ENCODE assay signal across 9 mouse cellular contexts in the genomic region with DNA sequence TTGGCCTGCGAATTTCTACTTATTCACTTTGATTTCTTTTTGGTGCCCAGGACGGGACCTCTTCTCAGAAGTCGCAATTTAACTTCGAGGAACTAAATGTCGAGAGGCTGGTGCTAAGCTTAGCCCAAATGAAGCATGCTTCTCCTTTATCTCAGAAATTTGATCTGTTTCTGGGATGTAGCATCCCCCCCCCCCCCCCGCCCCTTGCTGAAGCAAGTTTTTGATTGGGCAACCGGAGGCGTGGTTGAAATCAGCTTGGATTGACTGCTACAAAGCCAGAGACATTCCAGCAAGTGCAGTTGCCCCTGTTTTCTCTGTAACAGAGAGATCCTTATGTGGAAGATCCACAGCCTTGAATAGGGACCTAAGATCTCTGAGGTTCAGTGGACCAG. TPM values are rescaled to one million over a fixed set of nuclear protein-coding genes. Genes with fewer than 3 reads are reported as not detected.
A peak's percentile ranks its signal among the peaks of the same experiment; 100 is the strongest.
DNase-seq lines count a peak whose midpoint lies in the region; ATAC-seq lines count a peak whose summit lies in the region.
"Had no signal": no experiment of that assay in that cellular context is flagged by ENCODE, and none has a peak within 500 bp of the region (broad histone marks: within the 10 kb centered on the region; RNA-seq: fewer than 3 reads in every experiment).

No protein-coding gene starts in this region.

- no peaks in the 10 kb centered on the region for H3K27me3 ChIP-seq in kidney, embryonic 16.5 days (ENCODE audit: insufficient read depth, low read length)
- H3K27me3 ChIP-seq in embryonic facial prominence, embryonic 13.5 days, result no peaks in the 10 kb centered on the region
- H3K27me3 ChIP-seq in limb, embryonic 11.5 days (ENCODE audit: control insufficient read depth, insufficient read depth, low read length), result no peaks in the 10 kb centered on the region
- H3K27me3 ChIP-seq: Patski had no signal

- H3K27ac ChIP-seq in kidney, embryonic 16.5 days (ENCODE audit: low read length), result peak overlapping the region; percentile 49; the same call in 1 of the 2 replicates
- no peak overlapping the region for H3K27ac ChIP-seq in embryonic facial prominence, embryonic 13.5 days
- 0 out of 2 replicates have a peak overlapping the region, but pooled peaks have one; percentile 42 for H3K27ac ChIP-seq in limb, embryonic 11.5 days (replicated peaks; ENCODE audit: low read depth, low read length)

- peak overlapping the region; percentile 49 for H3K4me2 ChIP-seq in kidney, embryonic 16.5 days (replicated peaks; ENCODE audit: low read depth, low read length)
- peak overlapping the region; percentile 46 for H3K4me2 ChIP-seq in embryonic facial prominence, embryonic 13.5 days
- peak overlapping the region; percentile 32; the same call in 1 of the 2 replicates for H3K4me2 ChIP-seq in limb, embryonic 11.5 days (ENCODE audit: low read depth, severe bottlenecking)

- H3K4me1 ChIP-seq in kidney, embryonic 16.5 days (ENCODE audit: insufficient read depth, low read length), result 0 out of 2 replicates have a peak, but pooled peaks cover 3% of the 10 kb centered on the region
- peaks cover 9% of the 10 kb centered on the region; the same call in 1 of the 2 replicates for H3K4me1 ChIP-seq in embryonic facial prominence, embryonic 13.5 days
- no peaks in the 10 kb centered on the region for H3K4me1 ChIP-seq in limb, embryonic 11.5 days (ENCODE audit: control insufficient read depth, insufficient read depth, low read length)

- WGBS in kidney, embryonic 16.5 days, result 29% methylated on average over 8 of the region's 8 CpGs
- 24% methylated on average over 8 of the region's 8 CpGs for WGBS in embryonic facial prominence, embryonic 13.5 days
- WGBS in limb, embryonic 11.5 days, result 35% methylated on average over 7 of the region's 8 CpGs

- peak overlapping the region; percentile 61 for H3K9ac ChIP-seq in kidney, embryonic 16.5 days (replicated peaks; ENCODE audit: low read length)
- peak overlapping the region; percentile 51 for H3K9ac ChIP-seq in embryonic facial prominence, embryonic 13.5 days
- peak overlapping the region; percentile 8; the same call in 1 of the 2 replicates for H3K9ac ChIP-seq in limb, embryonic 11.5 days (ENCODE audit: low read length)

- ATAC-seq in kidney, embryonic 16.5 days (ENCODE audit: low FRiP score, low TSS enrichment), result no peak
- ATAC-seq in embryonic facial prominence, embryonic 13.5 days (ENCODE audit: insufficient number of reproducible peaks, insufficient read depth, low FRiP score, low TSS enrichment, low read depth), result no peak
- no peak for ATAC-seq in limb, embryonic 11.5 days (ENCODE audit: insufficient number of reproducible peaks, low FRiP score, low TSS enrichment, low read depth)
- ATAC-seq: Patski had no signal

- H3K36me3 ChIP-seq in kidney, embryonic 16.5 days (ENCODE audit: insufficient read depth, low read length), result peaks cover 39% of the 10 kb centered on the region
- peaks cover 61% of the 10 kb centered on the region for H3K36me3 ChIP-seq in embryonic facial prominence, embryonic 13.5 days
- peaks cover 7% of the 10 kb centered on the region; the same call in 1 of the 2 replicates for H3K36me3 ChIP-seq in limb, embryonic 11.5 days (ENCODE audit: control insufficient read depth, insufficient read depth, low read length)

- peak overlapping the region; percentile 34 for H3K4me3 ChIP-seq in kidney, embryonic 16.5 days (ENCODE audit: low read length)
- peak overlapping the region; percentile 25 for H3K4me3 ChIP-seq in embryonic facial prominence, embryonic 13.5 days
- no peak overlapping the region for H3K4me3 ChIP-seq in limb, embryonic 11.5 days (ENCODE audit: low read depth, low read length)

- no peaks in the 10 kb centered on the region for H3K9me3 ChIP-seq in kidney, embryonic 16.5 days (ENCODE audit: low read length)
- H3K9me3 ChIP-seq in embryonic facial prominence, embryonic 13.5 days, result no peaks in the 10 kb centered on the region
- no peaks in the 10 kb centered on the region for H3K9me3 ChIP-seq in limb, embryonic 11.5 days (ENCODE audit: control insufficient read depth, low read length)

- DNase-seq in kidney, adult 18-20 months, result no peak
- peak; percentile 28 for DNase-seq in limb, embryonic 11.5 days (ENCODE audit: low spot score)
- peak; percentile 44 for DNase-seq in retina, embryonic 14.5 days (ENCODE audit: low spot score)
- DNase-seq in spleen, postnatal 36 days (ENCODE audit: low spot score in 2 of 2), result no peak
- DNase-seq in urinary bladder, postnatal 25 days (ENCODE audit: low spot score), result no peak
- DNase-seq in thymus, postnatal 10 days (ENCODE audit: low spot score in 2 of 2), result no peak

RNA-seq across cellular contexts. Expression of gene Cutc, which starts 22.8 kb away (rescaled TPM):
- polyA plus RNA-seq in kidney, embryonic 16.5 days (2015; fragmentation: Nextera tagmentation; extraction: Ambion mirVana), result 15.3 and 18.5 TPM in 2 replicates
- 12.4 and 13.4 TPM in 2 replicates for polyA plus RNA-seq in embryonic facial prominence, embryonic 13.5 days (2015; fragmentation: Nextera tagmentation; extraction: Ambion mirVana)
- 11.6 and 12.3 TPM in 2 replicates for polyA plus RNA-seq in limb, embryonic 11.5 days (2014; fragmentation: Nextera tagmentation; extraction: Ambion mirVana)

RNA-seq across cellular contexts. Expression of gene Cox15, which starts 22.8 kb away (rescaled TPM):
- 12.0 and 15.6 TPM in 2 replicates for polyA plus RNA-seq in kidney, embryonic 16.5 days (2015; fragmentation: Nextera tagmentation; extraction: Ambion mirVana)
- 12.5 and 14.4 TPM in 2 replicates for polyA plus RNA-seq in embryonic facial prominence, embryonic 13.5 days (2015; fragmentation: Nextera tagmentation; extraction: Ambion mirVana)
- 9.3 and 11.0 TPM in 2 replicates for polyA plus RNA-seq in limb, embryonic 11.5 days (2014; fragmentation: Nextera tagmentation; extraction: Ambion mirVana)

RNA-seq across cellular contexts. Expression of gene Entpd7, which starts 40.6 kb away (rescaled TPM):
- 12.9 and 15.0 TPM in 2 replicates for polyA plus RNA-seq in kidney, embryonic 16.5 days (2015; fragmentation: Nextera tagmentation; extraction: Ambion mirVana)
- 10.3 TPM in 2 replicates for polyA plus RNA-seq in embryonic facial prominence, embryonic 13.5 days (2015; fragmentation: Nextera tagmentation; extraction: Ambion mirVana)
- polyA plus RNA-seq in limb, embryonic 11.5 days (2014; fragmentation: Nextera tagmentation; extraction: Ambion mirVana), result 13.7 and 16.7 TPM in 2 replicates

RNA-seq across cellular contexts. Expression of gene Abcc2, which starts 52.0 kb away (rescaled TPM):
- 4.9 and 5.7 TPM in 2 replicates for polyA plus RNA-seq in kidney, embryonic 16.5 days (2015; fragmentation: Nextera tagmentation; extraction: Ambion mirVana)
- polyA plus RNA-seq in embryonic facial prominence, embryonic 13.5 days (2015; fragmentation: Nextera tagmentation; extraction: Ambion mirVana), result 0.08 and 0.28 TPM in 2 replicates
- polyA plus RNA-seq in limb, embryonic 11.5 days (2014; fragmentation: Nextera tagmentation; extraction: Ambion mirVana), result 0.05 and 0.31 TPM in 2 replicates
- polyA plus RNA-seq: Patski had no signal

RNA-seq across cellular contexts. Expression of gene Slc25a28, which starts 55.4 kb away (rescaled TPM):
- 15.5 and 15.7 TPM in 2 replicates for polyA plus RNA-seq in kidney, embryonic 16.5 days (2015; fragmentation: Nextera tagmentation; extraction: Ambion mirVana)
- 13.6 and 16.5 TPM in 2 replicates for polyA plus RNA-seq in embryonic facial prominence, embryonic 13.5 days (2015; fragmentation: Nextera tagmentation; extraction: Ambion mirVana)
- 10.3 and 11.2 TPM in 2 replicates for polyA plus RNA-seq in limb, embryonic 11.5 days (2014; fragmentation: Nextera tagmentation; extraction: Ambion mirVana)

Comparison
In these comparisons a context has a peak if more than half of its experiments do, and no peak if none do; other contexts are left out.
1. H3K9ac ChIP-seq: peak in every context shown above with its lines; median percentile 61 in kidney, embryonic 16.5 days; 51 in embryonic facial prominence, embryonic 13.5 days; 8 in limb, embryonic 11.5 days.
2. DNase-seq: peak in limb, embryonic 11.5 days (single experiment) and retina, embryonic 14.5 days (single experiment); none in kidney, adult 18-20 months (single experiment), spleen, postnatal 36 days (0 of 2), urinary bladder, postnatal 25 days (single experiment) and thymus, postnatal 10 days (0 of 2).
3. Peak in every context shown above with its lines, with median percentiles within 50 percentile points of each other: H3K4me2 ChIP-seq.